Mouse (Mus musculus): Measurements from ENCODE around the gene A830005F24Rik.
"Not testable (repeated sequence)": the region's sequence is repeated elsewhere in the genome, so short reads cannot be mapped to it uniquely, and the experiment has no call there.

A830005F24Rik gene

DNA sequence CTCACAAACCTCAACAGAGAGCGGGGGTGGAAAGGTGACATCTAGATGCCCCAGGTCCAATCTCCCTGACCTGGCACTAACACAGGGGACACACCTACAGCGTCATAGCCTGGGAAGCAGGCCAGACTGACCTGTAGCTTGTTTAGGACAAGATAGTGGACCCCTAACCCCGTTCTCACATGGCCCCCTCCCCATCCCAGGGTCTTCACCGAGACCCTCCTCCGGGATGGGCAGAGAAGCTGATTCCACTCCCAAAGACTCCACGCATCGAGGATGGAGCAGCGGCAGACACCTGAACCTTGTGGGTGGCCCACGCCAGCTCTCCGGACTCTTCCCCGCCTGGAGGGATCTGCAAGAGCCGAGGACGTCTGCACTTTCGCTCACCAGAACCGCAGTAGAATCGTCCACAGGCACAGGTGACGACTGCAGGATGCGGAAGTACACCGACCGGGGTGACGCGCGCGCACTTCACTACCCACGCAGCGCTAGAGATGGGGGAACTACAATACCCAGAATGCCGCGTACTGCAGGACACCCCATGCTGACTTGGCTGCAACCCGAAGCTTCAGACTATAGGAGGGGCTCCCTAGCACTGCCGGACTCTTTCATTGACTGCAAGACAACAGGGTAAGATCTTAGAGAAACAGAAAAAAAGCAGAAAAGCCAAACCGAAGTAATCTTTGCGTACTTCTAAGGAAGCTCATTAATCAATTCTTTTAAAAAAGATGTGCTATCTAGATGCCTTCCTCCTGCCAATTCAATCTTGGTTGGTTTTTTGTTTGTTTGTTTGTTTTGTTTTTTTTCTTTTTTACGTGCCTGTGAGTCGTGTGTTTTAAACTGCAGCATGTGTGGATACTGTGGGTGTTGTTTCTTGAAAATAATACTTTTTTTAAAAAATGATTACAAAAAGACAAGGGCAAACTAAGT lies at the start of gene A830005F24Rik, which contains the start of gene Zfp169:
A830005F24Rik (plus strand) TSS at position 568 of the 927 bp plus-strand sequence.
Zfp169 (minus strand) TSS at position 449 of the 927 bp plus-strand sequence.
- DNase-seq (ENCODE audit: low spot score): peak; percentile 74

DNA sequence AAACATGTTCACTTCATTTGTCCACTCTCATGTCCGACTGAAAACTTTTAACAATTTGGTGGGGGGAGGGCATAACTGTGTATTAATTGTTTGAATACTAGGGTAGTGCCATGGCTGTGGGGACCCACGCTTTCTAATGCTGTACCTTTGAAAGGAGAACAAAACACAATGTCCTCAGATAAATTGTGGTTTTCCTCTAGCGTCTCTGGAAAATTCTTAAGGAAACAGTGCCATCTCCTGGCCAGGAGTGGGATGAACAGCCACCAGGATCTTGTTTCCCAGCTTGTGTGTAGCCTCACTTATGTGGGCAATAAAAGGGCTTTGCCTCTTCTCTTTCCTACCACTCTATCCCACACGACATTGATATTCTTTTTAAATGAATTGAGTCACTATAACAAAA lies 49.2 kb upstream of the A830005F24Rik start:
- DNase-seq (ENCODE audit: low spot score): peak; percentile 20

DNA sequence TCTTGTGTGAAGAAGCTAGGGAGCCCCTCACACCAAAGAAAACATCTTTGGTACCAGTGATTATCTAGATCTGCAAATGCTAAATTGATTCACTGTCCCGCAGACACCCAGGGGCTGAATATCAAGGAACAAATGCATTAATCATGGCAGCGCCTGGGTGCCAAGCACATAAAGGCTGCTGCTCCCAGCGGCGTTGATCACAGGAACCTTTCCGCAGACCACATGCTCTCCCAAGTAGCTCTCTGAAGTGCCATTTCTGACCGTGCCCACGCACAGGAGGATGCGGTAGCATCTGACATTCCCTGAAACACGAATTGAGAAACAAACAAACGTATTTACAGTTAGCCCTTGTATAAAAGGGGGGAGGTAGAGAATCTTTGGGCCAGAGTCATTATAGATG lies 47.2 kb upstream of the A830005F24Rik start:
- no peak for DNase-seq (ENCODE audit: low spot score)

DNA sequence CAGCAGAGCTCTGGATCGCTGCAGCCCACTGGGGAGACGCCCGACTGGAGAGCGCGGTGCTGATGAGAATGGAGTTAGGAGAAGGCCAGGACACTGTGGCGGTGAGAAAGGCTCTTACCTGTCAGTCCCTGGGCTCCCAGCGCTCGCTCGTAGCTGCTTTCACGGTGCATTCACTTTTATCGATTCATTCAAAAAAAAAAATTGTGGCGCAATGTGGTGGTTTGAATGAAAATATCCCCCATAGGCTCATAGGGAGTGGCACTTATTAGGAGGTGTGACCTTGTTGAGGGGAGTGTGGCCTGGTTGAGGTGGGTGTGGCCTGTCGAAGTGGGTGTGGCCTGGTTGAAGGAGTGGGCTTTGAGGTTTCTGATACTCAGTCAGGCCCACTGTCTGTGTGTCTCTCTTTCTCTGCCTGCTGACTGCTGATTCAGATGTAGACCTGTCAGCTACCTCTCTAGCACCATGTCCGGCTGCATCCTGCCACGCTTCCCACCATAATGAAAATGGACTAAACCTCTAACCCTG lies 44.7 kb upstream of the A830005F24Rik start:
- no peak for DNase-seq (ENCODE audit: low spot score)

DNA sequence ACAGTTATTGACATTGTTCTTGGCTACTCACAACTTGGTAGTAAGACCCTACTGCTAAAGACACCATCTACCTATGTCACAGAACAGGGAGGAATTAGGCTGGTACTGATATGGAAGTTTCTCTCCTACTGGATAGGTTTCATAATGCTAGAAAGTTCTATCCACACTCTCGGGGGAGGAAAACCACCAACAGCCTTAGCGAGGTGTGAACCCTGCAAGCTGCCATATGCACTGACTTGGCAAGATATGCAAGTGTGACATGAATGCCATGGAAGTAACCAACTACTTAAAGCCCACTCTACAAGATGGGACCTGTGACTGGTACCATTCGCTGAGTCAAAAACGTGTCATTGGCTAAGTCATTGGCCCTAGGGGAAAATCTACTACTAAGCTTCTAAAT lies 29.8 kb upstream of the A830005F24Rik start:
- no peak for DNase-seq (ENCODE audit: low spot score)

DNA sequence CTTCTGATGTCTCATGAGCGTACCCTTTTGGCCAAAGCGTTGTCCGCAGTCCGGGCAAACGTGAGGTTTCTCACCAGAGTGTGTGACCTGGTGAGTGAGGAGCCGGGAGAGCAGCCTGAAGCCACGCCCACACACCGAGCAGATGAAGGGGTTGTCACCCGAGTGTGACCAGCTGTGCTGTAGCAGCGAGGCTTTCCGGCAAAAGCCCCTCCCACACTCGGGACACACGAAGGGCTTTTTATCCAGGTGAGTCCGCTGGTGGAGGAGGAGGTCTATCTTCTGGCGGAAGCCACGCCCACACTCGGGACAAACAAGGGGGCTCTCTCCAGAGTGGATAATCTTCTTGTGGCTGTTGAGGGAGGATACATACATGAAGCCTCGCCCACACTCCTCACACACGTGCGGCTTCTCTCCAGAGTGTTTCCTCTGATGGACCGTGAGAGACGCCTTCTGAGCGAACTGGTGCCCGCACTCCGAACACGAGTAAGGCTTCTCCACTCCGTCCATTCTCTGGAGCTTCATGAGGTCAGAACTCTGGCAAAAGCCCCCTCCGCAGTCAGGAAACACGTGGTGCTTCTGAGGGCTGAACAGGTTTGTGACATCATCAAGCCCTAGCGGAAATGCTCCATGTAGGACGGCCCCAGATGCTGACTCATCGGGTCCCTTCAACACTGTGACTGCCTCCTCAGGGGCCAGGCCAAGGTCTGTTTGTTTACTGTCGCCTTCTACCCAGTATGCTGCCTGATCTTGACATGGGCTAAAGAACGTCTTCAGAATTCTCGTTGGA lies 22.8 kb upstream of the A830005F24Rik start:
- DNase-seq (ENCODE audit: low spot score): no peak

DNA sequence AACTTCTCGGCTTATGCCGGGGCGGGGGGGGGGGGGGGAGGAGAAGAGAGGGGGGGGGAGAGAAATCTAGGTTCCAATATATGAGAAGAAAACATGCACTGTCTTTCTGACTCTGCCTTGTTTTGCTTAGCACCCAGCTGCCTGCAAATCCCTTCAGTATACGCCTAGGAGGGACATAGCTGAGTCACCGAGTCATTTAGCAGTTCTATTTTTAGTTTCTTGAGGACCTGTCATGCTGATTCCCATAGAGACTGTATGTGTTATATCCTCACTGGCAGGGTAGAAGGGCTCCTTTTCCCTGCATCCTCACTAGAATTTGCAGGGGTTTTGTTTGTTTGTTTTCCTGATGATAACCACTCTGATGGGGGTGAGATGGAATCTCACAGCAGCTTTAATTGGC lies 20.2 kb upstream of the A830005F24Rik start:
- DNase-seq (ENCODE audit: low spot score): no peak

DNA sequence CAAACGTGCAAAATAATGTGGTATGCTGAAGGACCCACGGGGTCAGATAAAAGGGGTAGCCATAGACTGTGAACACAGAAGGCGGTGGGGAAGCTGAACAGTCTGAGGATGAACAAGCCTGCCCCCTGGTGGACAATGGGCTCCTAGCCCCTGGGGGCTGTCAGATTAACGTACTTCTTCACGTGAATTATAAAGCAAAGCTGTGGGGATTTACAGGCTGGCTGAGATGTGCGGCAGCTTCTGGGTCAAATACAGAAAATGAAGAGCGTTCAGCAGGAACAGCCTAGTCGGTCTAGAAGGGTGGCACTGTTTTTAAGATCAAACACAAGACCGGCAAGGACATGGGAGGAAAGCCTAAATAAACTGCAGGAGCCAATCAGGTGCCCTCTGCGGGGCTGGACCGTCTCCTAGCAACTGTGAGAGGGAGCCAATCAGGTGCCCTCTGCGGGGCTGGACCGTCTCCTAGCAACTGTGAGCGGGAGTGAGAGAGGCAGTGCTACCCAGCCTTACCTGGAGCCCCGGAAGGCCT lies 15.6 kb upstream of the A830005F24Rik start:
- no peak for DNase-seq (ENCODE audit: low spot score)

DNA sequence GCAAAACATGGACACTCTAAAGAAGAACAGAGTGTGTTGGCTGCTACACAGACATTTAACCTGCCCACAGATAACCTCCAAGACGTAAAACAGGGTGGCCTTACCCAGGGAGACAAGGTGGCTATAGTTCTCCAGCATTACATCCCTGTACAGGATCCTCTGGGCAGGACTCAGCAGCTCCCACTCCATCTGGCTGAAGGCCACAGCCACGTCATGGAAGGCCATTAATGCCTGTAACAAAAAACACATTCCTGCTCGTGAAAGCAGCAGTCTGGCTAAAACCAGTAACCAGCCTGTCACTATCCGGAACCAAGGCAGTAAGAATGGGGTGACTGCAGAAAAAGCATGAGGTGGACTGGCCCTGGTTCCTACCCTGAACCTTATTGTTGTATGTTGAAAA lies 14.7 kb upstream of the A830005F24Rik start:
- no peak for DNase-seq (ENCODE audit: low spot score)

DNA sequence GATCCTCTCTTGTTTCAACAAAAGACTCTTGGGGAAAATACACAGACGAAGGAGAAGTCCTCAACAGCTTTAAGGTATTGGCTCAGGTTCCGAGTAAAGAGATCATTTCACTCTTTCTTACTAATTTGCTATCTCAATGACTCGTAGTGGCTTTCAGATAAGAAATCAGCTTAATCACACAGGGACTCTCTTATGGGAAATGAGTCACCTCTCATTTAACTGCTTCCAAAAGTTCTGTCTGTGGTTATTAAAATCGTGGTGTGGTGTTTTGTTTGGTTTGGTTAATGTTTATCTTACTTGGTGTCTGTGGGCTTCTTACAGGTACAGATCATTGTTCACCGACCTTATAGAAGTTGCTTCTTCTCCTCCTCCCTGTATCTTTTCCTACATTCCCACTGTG lies 10.9 kb upstream of the A830005F24Rik start:
- no peak for DNase-seq (ENCODE audit: low spot score)

DNA sequence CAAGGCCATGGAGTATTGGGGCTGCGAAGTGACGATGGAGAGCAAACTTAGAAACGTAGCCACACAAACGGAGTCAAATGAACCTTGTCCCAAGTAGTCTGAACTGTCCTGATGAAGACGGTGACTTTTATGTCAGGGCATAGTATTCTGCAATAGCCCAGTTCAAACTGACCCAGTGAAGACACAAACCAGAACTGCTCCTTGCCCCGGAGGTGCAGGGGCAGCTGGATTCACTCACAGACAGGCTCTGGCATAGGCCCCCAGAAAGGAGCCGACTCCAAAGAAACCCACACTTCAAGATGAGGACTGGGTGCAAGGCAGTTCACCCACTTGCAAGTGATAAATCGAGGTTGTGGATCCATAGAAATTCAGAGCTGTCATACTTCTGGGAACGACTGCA lies 4.7 kb upstream of the A830005F24Rik start:
- DNase-seq (ENCODE audit: low spot score): no peak

DNA sequence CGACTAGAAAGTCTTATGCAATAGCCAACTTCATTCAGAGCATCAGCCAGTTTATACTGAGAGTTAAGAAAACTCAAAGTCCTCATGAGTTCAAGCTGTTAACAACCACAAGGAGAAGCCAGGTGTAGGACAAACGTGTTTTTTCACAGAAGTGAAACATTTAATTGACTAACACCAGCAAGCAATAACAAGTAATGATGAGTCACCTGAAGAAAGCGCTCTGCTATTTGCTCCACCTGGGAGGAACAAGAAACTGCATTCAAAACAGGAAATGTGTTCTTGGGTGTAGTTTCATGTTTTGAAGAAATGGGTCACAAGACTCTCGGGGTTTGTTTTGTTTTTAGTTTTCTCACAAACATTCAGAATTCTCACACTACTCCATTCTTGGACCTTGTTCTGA lies 2.5 kb downstream of the A830005F24Rik start:
- no peak for DNase-seq (ENCODE audit: low spot score)

DNA sequence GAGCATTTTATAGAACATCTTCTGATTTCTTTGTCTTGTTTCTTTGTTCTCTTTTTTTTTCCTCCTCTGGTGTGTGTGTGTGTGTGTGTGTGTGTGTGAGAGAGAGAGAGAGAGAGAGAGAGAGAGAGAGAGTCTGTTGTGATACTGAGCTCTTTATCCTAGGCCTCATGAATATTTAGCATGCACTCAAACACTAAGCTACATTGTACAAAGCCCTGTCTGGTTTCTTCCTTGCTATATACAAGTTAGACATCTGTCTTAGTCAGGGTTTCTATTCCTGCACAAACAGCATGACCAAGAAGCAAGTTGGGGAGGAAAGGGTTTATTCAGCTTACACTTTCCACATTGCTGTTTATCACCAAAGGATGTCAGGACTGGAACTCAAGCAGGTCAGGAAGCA lies 5.8 kb downstream of the A830005F24Rik start:
- not testable (repeated sequence) for DNase-seq (ENCODE audit: low spot score)

DNA sequence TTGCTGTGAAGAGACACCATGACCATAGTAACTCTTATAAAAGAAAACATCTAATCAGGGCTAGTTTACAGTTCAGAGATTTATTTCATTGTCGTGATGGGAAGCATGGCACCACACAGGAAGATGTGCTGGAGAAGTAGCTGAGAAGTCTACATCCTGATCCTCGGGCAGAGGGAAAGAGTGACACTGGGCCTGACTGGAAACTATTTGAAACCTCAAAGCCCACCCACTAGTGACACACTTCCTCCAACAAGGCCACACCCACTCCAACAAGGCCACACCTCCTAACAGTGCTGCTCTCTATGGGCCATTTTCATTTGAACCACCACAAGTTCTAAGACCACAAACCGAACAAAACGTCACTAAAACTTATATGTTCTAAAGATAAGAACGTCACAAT lies 12.4 kb downstream of the A830005F24Rik start:
- DNase-seq (ENCODE audit: low spot score): no peak

DNA sequence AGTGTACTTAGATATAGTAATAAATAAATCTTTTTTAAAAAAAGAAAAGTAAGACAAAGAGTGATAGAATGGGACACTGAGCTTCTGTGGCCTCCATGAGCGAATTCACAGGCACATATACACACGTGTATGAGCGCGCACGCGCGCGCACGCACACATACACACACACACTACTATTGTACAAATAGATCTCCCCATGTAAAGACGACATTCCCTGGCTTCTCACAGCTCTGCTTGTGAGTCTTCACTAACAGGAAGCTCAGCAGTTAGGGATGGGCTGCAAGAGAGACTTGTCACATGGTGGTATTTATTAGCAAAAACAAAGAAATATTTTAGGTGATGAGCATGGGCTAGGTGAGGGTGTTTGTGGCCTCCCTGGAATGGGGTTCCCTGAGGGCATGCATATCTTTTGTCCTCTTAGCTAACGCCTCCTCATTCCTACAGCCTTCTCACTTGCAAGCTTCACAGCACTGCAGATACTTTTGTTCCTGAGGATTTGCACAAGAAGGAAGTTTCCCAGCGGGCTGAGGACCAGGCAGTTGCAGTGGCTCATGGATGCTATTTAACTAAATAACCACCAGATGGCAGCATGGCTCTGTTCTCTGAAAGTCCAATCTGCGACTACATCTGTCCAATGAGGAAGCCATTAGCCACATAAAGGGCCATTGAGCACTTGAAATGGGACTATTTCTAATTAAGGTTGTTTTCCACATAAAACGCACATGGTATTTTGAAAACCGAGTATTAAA lies 14.9 kb downstream of the A830005F24Rik start:
- peak; percentile 32 for DNase-seq (ENCODE audit: low spot score)

DNA sequence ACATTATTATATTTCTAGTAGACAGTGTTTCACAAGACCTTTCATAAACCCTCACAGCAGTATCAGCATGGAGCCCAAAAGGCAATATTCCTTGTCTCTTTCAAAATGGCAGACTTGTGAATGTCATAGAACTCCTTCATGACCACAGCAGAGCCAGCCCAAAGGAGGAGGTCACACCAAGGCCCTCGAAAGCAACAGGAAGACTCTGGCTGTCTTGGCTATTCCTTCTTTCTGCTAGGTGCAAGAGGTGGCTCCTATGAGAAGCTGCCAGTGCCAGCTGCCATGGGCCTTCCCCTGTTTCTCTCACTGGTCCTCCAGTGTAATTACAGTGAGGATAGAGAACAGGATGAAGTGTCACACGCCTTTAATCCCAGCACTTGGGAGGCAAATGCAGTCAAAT lies 15.7 kb downstream of the A830005F24Rik start:
- DNase-seq (ENCODE audit: low spot score): no peak

DNA sequence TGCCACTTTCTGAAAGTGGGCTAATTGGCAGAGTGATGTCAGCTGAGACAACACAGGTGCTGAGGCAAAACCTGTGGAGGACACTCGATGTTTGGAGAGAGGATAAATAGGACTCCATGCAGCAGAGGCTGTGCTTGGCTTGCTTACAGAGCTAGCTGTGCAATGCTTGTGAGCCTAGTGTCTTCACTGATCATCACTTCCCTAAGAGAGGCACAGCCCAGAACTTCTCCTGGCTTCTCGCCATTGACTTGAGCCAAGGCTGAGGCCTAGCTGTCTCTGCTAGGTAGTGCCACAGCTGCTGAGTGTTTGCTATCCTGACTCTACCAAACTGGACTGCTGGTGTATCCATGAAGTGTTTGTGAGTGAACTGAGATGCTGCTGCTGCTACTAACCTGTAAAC lies 17.3 kb downstream of the A830005F24Rik start:
- DNase-seq (ENCODE audit: low spot score): peak; percentile 38

DNA sequence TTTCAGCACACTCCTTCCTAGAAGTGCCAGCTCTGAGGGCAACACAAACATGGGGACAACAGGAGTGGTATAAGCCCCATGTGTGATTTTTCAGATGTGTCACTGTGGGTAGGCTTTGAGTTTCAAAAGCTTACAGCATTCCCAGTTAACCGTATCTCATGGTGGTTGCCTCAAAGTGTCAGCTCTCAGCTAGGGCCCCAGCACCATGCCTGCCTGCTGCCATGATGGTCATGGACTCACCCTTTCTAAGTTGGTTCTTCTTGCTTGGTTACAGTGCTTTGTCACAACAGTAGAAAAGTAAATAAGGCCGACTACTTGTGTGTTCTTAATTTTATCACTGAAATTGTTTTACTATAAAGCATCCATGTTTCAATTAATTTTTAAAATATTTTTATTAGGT lies 18.1 kb downstream of the A830005F24Rik start:
- DNase-seq (ENCODE audit: low spot score): no peak

DNA sequence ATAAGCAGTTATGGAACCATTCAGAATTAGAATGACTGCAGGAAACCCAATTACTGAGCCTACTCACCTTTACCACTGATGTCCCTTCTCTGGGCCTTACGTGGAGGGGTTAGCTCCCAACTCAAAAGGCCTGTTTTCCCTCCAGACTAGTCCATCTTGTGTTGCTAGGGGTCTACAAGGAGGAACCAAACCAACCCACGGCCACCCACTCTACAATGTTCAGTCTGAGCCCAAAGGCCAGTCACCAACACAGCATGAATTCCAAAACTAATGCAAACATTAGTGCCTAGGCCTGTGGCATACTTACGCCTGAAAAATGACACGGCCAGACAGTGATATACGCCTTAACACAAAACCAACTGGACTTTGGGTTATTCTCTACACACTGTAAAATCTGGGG lies 20.1 kb downstream of the A830005F24Rik start:
- no peak for DNase-seq (ENCODE audit: low spot score)

DNA sequence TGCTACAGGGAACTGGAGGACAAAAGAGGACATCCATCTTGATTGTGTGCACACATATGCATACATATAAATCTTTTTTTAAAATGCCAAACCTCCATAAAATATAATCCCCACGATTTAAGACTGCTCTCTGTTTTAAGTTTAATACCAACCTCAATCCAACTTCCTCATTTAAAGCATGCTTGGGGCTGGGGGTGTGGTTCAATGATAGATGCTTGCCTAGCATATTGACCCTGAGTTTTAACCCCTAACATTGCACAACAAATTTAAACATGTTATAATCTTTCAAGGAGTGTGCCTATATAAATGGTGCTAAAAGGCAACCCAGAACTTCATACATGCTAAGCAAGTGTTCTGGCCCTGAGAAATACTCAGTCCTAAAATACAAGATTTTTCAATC lies 27.1 kb downstream of the A830005F24Rik start:
- no peak for DNase-seq (ENCODE audit: low spot score)

DNA sequence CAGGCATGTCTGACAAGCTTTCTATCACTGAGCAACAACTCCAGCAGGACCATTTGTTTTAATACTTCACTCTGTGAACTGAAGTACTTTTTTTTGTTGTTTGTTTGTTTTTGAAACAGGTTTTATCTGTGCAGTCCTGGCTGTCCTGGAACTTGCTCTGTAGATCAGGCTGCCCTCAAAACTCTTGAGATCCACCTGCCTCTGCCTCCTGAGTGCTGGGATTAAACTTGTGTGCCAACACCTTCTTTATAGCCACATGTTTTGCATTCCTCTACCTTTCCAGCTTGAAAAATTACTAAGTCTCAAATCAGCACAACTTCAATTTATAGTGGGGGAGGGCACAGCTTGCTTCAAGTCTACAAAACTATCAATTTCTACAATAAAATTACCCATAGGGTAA lies 31.0 kb downstream of the A830005F24Rik start:
- no peak for DNase-seq (ENCODE audit: low spot score)

DNA sequence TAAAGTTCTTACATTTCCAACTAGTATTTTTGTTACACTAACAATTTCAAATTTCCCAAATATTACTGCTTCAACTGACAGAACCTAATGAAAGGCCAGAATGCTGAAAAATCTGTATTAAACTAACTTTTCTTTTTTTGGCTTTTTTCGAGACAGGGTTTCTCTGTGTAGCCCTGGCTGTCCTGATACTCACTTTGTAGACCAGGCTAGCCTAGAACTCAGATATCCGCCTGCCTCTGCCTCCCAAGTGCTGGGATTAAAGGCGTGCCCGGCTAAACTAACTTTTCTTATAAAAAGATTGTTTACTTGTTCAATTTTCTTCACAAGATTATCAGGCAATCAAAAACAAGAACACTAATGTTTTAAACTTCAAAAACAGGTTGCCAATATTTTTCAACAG lies 31.5 kb downstream of the A830005F24Rik start:
- no peak for DNase-seq (ENCODE audit: low spot score)
